Mouse (Mus musculus) ZHBTc4 (cell line): Measurements from ENCODE around the gene Taar2.

Experiments
- DNase-seq: peaks from one replicate; pipeline ENCODE4 v3.0.0-alpha.2; 2011; ENCODE audit warnings: low read depth, low spot score

Gene Taar2

DNA sequence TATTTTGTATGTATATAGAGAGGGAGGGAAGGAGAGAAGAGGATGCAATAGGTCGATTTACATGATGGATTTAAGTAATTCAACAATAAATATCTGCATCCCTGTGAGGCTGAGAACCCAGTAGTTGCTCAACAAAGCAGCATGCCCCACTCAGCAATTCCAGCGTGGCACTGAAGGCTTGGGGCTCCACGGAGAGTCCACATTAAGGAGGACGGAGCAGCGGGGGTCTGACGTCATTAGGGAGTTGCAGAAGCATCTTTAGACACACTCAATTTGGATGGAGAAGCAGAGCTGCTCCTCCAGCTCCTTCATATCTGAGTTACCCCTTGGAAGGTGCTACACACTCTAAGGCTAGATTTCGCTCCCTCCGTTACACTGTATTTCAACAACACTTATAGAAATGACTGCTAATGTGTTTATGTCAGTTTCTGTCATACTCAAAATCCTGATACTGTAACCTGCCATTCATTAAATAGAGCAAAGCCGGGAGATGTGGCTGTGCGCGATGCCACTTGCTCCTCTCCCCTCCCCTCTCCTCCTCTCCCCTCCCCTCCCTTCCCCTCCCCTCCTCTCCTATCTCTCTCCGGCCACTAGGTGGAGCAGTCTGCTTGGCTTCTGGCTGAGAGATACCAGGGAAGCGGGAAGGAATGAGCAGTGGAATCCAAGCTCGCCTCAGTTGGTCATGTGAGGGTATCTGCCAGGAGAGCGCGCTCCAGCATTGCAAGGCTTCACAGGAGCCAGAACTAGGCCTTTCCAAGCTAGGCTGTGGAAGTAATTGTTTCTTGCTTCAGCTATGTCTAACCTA is 40.7 kb downstream of the Taar2 start:
- peak; percentile 95 for DNase-seq

DNA sequence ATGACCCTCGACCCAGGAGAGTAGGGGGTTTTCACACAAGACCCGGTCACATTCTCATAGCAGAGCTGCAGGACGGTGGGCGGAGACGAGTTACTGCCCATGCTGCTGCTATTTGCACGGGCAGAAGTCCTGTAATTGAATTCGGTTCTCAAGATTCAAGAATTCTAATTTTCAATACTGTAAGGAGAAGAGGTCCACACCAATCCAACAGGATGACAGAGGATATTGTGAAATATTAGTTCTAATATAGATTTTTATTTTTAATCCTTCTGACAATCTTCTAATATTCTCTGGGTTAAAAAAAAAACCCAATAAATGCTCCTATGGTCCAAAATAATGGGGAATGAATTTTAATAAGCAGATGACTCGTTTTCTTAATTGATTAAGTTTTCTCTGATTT is 47.2 kb downstream of the Taar2 start, which contains the start of gene Taar6:
Gene Taar6 (minus strand): TSS at position 101 of the 400 bp plus-strand sequence.
- DNase-seq = no peak

DNA sequence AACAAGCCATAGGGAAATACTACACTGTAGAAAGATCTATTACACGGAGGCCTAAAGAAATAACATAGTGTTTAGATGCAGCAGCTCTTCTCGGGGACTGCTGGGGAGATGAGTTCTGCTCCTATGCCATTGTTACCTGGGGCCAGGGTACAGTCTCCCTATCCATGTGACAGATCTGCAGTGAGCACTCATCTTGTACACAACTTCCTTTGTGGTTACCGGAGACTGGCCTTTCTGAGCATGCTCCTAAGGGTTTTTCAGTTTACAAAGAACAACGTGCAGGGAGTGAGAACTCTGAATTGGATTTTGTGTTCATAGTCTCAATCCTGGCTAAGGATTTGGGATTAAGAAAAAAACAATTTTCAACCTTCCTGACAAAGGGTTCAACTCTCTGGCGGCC is 48.0 kb downstream of the Taar2 start:
- no peak for DNase-seq
